Mouse (Mus musculus): ENCODE results near the gene Gm43064. TPM values are rescaled to one million over a fixed set of nuclear protein-coding genes. Genes with fewer than 3 reads are reported as not detected.
"Not testable (repeated sequence)": the region's sequence is repeated elsewhere in the genome, so short reads cannot be mapped to it uniquely, and the experiment has no call there.

Gm43064 gene
- under 1 TPM; 0.74 to 0.75 TPM for total RNA-seq (2021)
- long read RNA-seq, experiment 1, result 0 reads
- long read RNA-seq, experiment 2, result 0 reads

DNA sequence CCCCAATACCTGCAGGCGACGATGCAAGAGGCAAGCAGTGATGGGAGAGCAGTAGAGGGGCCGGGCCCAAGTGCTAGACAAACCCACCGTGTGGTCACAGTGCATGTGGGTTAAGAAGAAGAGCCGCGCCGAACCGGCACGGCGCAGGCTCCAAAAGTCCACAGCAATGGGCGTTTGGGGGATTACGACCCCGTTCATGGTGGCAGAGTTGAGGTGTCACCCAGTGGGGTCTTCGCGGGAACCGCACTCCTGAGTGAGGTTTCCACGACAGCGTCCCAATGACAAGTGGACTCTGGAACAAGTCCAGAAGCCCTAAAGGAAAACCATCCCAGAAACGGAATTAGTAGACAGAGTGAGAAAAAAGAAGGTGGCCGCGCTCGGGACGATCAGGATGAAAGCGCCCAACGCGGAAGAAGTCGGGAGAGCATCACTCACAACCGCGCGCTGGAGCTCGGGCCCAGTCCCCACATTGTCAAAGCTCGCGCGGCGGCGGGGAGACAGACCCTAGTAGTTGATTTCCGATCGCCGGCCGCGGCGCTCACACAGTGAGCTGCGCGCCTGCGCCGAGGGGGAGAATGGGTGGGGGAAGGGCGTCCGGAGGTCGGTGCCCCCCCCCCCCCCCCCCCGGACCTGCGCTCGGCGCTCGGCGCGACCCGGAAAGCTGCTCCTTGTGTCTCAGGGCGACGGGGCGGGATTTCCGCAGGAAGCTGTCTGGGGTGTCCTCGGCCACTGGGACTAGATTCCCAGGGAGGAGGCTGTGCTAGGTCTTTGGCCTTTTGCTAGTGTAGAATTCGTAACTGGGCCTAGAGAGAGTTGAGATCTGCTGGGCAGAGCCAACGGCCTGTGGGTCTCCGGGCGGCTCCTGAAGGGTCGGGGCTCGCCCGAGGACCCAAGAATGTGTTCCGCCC lies at the start of gene Gm43064, which contains the start of the genes Dclre1b and Ap4b1:
Gene Gm43064 (plus strand): TSS at position 683 of the 908 bp plus-strand sequence.
Gene Dclre1b (minus strand): TSS at position 554 of the 908 bp plus-strand sequence.
Gene Ap4b1 (plus strand): TSS at position 630 of the 908 bp plus-strand sequence.
- DNase-seq (ENCODE audit: low spot score in 2 of 2), result peak; percentile 86 to 91

DNA sequence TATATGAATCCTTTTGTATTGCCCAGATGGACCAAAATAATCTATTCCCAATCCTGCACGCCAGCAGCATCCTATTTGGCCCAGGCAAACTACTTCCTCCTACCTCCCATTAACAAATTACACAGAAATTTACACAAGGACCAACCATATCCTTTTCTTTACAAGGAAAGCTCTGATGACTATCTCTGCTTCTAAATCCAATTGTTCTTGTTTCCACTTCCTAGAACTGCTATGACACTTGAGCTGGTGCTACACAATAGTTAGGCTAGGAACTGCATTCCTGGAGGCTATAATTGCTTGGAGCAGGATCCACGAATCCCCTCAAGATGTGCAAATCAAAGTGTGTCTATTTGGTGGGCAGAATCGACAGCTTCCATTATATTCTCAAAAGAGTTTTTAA lies 42.6 kb upstream of the Gm43064 start:
- DNase-seq (ENCODE audit: low spot score in 2 of 2), result no peak

DNA sequence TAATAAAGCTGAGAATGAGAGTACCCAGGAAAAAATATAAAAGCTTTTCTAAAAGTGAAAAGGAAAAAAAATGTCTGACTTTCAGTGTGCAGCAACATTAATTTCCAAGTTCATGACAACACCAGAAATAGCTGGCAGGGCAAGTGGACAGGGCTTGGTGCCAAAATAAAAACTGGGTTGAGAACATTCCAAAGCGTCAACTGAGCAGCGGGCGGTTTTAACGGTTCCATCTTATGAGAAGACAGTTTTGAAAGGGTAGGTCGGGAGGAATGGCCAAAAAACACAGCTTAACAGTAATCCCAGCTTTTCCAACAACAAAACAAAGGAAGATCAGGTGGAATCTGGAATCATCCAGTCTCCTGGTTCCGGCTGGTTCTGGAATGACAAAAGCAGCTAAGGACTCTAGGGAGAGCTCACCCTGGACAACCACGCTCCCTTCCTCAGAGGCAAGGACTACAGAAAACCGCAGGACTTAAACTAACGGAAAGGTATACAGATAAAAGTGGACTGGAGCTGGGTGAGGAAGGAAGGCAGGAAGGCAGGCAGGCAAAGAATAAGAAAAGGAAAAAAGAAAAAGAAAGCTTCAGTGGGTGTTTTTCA lies 37.7 kb upstream of the Gm43064 start:
- DNase-seq (ENCODE audit: low spot score in 2 of 2), result no peak

DNA sequence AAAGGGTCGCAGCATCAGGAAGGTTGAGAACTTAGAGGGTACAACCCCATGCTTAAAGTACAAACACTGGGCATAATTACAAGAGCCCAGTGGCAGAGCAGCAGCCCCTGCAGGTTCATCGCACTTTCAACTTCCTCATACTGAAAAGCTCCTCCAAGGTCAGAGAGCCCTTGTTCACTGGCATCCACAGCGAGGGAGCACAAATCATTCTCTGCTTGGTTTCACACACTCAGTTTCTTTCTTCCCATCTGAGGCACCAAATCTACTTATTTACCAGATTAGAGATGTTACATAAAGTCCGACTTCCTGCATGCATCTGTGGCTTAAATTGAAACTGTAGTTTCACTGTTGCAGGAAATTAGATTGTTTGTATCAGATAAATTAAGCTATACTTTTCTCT lies 36.5 kb upstream of the Gm43064 start:
- DNase-seq (ENCODE audit: low spot score in 2 of 2), result no peak

DNA sequence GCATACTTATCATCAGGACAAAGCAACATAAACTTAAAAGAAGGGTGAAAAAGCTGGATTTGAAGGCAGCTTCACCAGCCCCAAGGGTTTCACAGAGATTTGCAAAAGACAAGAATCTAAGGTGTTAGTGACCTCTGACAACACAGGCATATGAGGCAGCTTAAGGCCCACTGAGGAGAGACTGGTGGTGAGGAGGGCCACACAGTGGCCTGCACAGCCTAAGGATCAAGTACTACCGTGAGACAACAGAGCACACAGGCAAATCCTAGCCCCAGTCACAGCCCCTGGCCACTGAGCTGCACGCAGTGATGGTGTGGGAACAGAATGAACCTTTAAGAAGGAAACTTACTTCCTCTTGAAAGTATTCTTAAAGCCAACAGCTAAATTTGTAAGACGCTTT lies 35.9 kb upstream of the Gm43064 start:
- DNase-seq (ENCODE audit: low spot score in 2 of 2), result no peak

DNA sequence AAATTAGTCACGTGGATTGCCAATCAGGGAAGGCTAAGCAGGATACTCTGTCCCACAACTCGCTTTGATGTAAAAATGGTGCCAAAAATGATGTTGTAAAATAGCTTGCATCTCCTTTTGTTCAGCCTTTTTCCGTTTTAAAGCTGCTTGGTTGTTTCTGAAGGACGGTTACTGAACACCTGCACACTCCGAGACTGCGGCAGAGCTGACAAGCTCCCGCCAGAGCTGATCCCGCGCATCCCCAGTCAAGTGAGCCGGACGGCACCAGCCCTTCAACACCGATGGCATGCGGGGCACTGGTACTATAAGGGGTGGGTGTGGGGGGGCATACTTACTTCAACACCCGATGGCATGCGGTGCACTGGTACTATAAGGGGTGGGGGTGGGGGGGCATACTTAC lies 35.4 kb upstream of the Gm43064 start:
- DNase-seq (ENCODE audit: low spot score in 2 of 2), result no peak

DNA sequence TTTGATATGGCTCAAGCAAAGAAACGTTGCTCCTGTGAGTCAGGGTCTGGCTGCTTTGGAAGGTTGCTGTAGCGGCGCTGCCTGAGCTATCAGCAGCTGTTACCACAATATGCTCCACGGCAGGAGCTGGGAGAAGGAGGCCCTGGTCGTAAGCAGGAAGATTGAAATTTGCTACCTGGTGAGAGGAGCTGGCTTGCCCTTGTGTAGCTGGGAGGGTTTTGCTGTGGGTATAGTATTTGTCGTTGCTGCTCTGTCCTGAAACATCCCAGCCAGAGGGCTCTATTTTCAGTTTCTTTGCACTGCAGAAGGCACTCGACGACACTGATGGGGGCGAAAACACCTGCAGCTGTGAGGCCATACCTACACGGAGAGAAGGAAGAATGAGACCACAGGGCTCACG lies 31.4 kb upstream of the Gm43064 start:
- peak in 1 of 2 experiments; percentile 19 for DNase-seq (ENCODE audit: low spot score in 2 of 2)

DNA sequence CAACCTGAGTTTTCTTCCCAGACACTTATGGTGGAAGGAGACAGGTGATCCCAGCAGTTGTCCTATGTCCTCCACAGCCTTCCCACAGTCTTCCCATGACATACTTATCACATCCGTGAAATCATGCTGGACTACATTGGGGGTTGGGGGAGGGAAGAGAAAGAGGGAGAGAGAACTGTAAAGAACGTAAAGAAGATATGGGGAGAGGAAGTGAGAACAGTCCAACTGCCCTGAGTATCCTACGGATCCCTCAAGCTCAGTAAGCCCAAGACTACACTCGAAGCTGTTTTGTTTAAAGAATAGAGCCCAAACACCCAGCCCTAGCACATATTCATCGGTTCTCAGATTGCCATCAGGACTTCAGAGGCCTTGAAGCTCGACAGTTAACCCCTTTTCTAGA lies 30.7 kb upstream of the Gm43064 start:
- no peak for DNase-seq (ENCODE audit: low spot score in 2 of 2)

DNA sequence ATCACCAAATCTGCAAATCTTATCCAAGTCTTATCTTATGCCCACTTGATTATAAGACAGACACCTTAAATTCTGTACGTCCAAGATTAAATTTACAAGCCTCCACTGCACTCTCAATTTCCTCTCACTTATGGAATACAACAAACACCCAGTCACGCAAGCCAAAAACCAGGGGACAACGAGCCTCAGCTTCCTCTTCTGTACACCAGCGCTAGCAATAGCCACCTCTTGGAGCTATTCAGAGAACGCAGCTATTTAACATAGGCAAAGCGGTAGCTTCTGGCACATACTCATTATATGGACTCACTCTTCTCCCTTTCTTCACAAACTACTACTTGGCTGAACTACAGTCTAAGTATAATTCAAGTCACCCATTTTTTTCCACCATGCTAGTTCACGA lies 30.2 kb upstream of the Gm43064 start:
- DNase-seq (ENCODE audit: low spot score in 2 of 2), result no peak

DNA sequence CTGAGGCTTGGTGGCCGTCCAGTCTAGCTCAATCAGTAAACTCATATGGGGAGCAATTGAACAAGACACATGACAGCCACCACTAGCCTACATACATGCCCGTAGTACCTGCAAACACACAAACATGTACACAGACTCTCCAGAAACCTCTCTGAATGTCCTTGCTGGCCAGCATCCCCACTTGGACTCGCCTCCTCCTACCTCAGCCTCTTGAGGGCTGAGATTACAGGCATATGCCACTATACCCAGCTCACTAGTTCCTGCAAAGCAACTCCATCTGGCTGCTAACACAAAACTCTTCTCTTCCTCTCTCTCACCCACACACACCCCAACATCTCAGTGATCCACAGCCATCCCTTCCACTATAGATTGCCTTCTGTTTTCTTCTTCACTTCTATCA lies 29.1 kb upstream of the Gm43064 start:
- peak; percentile 22 to 49 for DNase-seq (ENCODE audit: low spot score in 2 of 2)

DNA sequence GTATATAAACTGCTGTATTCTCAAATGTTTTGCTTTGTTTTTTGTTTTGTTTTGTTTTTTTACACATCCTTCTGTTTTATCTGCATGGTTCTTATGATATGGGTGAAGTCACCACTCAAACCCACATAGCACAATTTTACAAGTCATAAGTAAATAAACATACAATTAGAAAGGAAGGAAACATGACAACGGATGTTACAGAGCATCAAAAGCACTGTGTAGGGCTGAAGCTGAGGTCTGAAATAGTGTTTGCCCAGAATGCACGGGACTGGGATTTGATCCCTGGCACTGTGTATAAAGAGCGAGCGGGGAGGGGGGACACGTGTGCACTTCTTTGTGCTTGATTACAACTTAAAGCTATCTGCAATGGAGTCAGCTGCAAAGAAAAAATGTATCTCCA lies 28.6 kb upstream of the Gm43064 start:
- no peak for DNase-seq (ENCODE audit: low spot score in 2 of 2)

DNA sequence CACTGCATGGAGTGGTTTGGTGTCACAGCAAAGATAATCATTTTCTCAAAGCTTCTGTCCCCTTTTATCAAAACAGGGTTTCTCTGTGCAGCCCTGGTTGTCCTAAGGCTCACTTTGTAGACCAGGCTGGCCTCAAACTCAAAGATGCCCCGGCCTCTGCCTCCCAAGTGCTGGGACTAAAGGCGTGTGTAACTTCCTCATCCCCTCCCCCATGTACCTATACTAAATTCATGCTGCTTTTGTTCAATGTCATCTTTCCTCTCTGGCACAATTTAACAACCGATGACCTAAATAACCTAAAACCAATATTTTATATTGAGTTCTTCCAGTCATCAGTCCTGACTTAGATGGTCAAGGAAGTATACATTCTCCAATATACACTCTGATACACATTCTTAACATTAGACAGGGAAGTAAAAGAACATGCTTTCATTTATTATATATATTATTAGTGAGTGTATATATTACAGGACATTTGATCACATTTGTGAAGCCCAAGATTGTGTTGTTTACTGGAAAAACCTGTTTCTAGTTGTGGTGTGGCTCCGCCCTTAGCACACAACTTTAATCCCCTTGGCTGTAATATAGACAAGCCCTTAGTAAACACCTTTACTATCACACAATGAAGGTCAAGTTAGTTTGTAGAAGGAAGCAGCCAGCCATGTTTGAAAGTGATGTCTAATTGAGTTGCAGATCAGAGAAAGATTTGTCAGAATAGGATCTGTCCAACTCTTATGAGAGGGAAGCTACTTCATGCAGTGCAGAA lies 26.3 kb upstream of the Gm43064 start:
- no peak for DNase-seq (ENCODE audit: low spot score in 2 of 2)

DNA sequence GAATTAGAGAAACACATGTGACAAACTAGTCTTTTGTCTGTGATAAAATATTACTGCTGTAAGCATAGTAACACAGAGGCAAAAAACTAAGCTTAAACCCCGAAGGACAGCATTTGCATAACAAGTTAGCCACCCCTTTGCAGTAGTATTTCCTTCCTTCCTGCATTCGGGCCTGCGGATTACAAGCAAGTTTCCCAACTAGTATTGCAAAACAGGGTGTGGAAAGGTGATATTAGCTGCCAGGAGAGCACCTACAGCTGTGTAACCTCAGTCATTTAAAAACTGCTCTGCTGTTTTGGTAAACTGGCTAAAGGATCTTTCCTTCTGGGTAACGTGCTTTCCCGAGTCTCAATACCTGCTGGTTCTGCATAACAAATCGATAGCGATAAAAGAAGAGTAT lies 22.1 kb upstream of the Gm43064 start:
- DNase-seq (ENCODE audit: low spot score in 2 of 2), result no peak

DNA sequence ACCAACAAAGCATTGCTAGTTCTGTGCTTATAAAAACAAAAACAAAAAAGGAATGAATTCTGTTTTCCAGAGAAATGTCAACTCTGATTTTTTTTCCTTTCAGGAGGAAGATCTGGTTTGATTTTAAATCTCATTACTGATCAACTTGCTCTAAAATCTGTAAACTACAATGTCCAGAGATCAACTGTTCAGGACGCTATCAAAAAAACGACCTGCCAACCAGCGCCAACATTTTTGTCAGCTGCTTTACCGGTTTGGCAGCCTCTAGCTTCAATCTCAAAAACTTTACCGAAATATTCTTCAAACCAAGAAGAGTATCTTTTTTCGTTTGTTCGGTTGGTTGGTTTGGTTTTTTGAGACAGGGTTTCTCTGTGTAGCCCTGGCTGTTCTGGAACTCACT lies 20.3 kb upstream of the Gm43064 start:
- no peak for DNase-seq (ENCODE audit: low spot score in 2 of 2)

DNA sequence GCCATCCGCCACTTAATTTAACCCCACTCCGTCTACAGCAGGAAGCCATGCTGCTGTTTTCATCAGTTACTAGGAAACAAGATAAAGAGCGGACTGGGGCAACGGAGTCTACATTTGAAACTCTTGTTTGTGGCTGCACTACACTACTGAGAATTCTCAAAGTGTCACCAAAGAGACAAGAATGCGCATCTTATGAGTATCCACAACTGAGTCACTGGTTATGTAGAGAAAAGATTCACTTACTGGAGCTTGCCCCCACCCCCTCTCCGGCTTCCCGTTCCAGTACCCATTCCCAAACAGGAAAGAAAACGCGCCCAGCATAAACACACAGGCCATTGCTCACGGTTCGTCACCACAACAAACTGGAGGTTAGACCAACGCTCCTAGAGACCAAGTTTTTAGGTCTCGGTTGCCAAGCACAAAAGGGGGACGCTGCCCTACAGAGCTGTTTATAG lies 19.5 kb upstream of the Gm43064 start:
- DNase-seq (ENCODE audit: low spot score in 2 of 2), result peak in 1 of 2 experiments; percentile 31

DNA sequence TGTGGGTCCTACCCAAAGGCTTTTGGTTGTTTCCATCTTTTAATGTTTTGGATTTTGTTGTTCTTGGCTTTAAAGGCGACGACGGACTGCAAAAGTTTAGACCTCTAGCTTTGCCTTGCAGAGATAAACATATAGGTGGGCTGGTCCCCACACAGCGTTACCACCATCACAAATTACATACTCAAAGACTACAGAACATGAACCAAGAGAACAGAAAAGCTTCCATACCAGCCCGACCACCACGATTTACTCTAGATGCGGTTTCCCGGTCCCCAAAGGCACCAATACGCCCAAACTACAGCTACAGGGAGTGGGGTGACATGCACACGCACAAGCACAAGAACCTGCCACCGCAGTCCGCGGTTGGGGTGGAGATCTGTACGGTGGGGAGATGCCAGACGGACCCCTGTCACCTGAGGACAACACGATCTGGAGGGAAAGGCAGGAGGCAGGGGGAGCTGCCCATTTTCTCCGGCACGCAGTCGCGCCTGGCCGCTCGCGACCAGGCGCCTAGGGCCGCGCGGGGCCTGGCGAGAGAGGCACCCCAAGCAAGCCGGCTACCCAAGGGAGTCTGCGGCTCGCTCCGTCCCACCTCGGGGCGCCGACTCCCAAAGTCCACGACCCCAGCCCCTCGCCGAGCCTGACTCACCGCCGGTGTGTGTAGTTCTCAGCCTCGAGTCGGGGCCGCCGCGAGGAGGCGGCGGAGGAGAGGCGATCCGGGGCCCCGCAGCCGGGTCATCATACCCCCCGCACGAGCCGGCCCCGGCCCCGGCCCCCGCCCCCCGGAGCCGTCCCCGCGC lies 18.8 kb upstream of the Gm43064 start:
- peak; percentile 25 to 31 for DNase-seq (ENCODE audit: low spot score in 2 of 2)

DNA sequence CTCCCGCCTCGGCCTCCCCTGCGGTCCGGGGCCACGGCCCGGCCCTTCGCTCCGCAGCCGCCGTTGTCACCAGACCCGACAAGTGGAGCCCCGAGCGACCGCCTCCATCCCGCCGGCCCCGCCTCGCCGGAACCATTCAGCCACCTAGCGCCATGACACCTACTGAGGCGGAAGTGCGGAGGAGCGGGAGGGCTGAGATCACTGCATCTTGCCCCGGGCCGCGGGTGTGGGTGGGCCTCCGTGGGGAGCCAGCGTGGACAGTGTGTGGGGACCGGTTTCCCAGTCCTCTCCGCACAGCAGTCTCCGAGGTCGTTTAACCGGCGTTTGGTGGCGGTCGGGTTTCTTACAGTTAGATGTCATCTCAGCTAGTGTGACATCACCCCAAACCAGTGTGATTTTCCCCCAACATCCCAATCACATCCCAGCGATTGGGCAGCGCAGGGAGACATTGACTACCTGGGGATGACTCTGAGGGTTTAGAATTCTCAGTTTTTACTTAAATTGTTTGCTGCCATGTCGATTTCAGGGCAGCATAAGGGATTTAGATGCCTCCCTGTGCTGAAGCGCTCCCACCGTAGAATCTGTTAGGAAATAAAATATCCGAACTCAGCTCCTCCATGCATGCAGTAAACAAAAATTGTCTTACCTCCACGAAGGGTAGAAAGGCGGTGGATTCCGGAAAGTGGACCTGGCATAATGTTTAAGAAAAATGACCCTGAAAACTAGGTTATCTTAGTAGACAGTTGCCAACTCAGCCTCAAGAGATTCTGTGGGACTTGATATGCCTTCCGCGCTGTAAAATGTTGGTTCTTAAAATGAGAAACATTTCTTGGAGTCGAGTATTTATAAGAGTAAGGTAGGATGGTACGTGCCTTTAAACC lies 17.9 kb upstream of the Gm43064 start, which contains the start of gene Hipk1:
Gene Hipk1 (minus strand): TSS at position 334 of the 881 bp plus-strand sequence.
- DNase-seq (ENCODE audit: low spot score in 2 of 2), result peak; percentile 93 to 96

DNA sequence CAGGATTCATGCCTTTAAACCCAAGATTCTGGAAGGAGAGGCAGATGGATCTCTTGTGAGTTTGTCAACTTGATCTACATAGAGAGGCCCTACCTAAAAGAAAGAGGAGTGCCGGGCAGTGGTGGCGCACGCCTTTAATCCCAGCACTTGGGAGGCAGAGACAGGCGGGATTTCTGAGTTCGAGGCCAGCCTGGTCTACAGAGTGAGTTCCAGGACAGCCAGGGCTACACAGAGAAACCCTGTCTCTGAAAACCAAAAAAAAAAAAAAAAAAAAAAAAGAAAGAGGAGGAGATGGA lies 17.3 kb upstream of the Gm43064 start:
- not testable (repeated sequence) for DNase-seq (ENCODE audit: low spot score in 2 of 2)

DNA sequence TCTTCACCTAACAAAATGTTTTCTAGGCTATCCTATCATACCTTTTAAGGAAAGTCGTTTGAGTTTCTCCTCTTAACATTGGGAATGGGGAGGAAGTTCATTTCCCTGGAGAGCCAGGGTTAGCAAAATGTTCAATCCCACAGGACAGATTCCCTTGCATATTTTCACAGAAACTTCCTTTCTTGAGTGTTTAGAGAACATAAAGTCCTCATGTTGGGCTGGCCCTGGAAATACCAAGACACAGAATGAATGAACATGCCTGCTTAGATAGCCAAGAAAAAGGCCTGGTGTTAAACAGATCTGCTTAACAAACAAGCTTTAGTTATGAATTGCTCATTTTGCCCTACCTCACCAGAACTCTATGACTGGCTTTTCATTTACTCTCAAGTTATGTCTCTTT lies 16.8 kb upstream of the Gm43064 start:
- no peak for DNase-seq (ENCODE audit: low spot score in 2 of 2)

DNA sequence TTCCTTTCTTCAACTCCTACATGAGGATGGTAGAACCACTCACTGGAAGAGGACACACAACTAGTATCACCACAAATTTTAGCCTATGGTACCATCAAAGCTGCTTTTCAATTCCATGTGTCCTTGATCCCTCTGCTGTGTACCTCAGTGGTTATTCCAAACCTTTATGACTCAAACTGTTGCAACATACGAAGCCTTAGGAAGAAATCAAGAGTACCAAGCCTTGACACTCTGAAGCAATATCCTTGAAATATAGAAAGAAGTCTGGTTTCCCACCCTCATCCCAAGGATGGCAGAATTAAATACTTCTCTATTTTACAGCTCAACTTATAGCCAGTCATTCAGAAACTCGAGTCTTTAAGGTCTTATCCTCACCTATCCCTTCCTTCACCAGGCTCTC lies 13.0 kb upstream of the Gm43064 start:
- DNase-seq (ENCODE audit: low spot score in 2 of 2), result no peak
